ENCODE assay signal across 7 mouse cellular contexts in the genomic region with DNA sequence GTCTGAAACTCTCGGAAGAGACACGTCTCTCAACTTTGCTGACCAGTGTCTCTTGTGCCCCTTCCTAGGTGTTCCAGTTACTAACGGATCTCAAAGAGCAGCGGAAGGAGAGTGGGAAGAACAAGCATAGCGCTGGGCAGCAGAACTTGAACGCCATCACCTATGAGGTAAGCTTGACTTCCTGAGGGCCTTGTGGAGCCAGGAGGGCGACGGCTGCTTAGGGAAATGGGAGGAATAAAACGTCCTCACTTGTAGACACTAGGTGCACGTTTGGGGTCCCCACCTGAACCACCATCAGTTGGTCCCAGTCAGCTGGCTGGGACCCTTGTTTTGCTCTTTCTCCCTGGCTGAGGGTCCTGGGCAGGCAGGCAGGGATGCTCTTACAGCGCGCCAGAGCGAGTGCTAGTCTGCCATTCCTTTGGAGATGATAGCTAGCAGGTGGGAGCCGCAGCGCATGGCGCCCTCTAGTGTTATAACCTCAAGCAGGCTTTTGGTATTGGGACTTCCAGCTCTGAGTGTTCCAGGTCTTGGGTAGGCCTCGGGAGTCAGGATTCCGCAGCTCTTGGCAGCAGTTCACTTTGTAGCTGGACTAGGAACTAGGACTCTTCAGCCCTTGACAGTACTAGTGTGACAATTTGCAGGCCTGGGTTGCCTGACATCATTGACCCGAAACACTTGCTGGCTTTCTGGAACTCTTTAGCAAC. TPM values are rescaled to one million over a fixed set of nuclear protein-coding genes. Genes with fewer than 3 reads are reported as not detected.
DNase-seq lines count a peak whose midpoint lies in the region; ATAC-seq lines count a peak whose summit lies in the region.

No protein-coding gene starts in this region.

- H3K9ac ChIP-seq in kidney, embryonic 14.5 days (ENCODE audit: low read depth, low read length): no peak overlapping the region
- H3K9ac ChIP-seq in liver, embryonic 11.5 days (ENCODE audit: low read depth, low read length): no peak overlapping the region

- 71% methylated on average over 19 of the region's 19 CpGs for WGBS in kidney, embryonic 14.5 days
- 71% methylated on average over 19 of the region's 19 CpGs for WGBS in liver, embryonic 11.5 days

- H3K36me3 ChIP-seq in kidney, embryonic 14.5 days (ENCODE audit: control insufficient read depth, insufficient read depth, low read length): peaks cover 47% of the 10 kb centered on the region
- peaks cover 32% of the 10 kb centered on the region for H3K36me3 ChIP-seq in liver, embryonic 11.5 days (ENCODE audit: control insufficient read depth, insufficient read depth, low read length)

- H3K27ac ChIP-seq in kidney, embryonic 14.5 days (ENCODE audit: low read depth, low read length): no peak overlapping the region
- H3K27ac ChIP-seq in liver, embryonic 11.5 days (ENCODE audit: low read depth, low read length): no peak overlapping the region

- DNase-seq in A20 (ENCODE audit: low read depth, low spot score) (peak; percentile 55), ES-CJ7 (ENCODE audit: low read depth, low spot score) (peak; percentile 88)
- DNase-seq in c-Kit-positive CD71-positive TER-119-positive erythroid progenitor cells, embryonic 14.5 days (ENCODE audit: low spot score): peak; percentile 63
- peak; percentile 54 for DNase-seq in gastrocnemius, adult 8-10 months (ENCODE audit: low spot score in 2 of 2)
- DNase-seq in liver, embryonic 11.5 days (ENCODE audit: low spot score): peak; percentile 61
- peak; percentile 56 to 62 for DNase-seq in right cerebral cortex, adult 2 months (ENCODE audit: low spot score in 2 of 2)

- H3K4me3 ChIP-seq in kidney, embryonic 14.5 days (ENCODE audit: low read length): no peak overlapping the region
- H3K4me3 ChIP-seq in liver, embryonic 11.5 days (ENCODE audit: low read depth, low read length): no peak overlapping the region

- no peak overlapping the region for H3K4me2 ChIP-seq in kidney, embryonic 14.5 days (replicated peaks; ENCODE audit: low read depth, low read length)
- no peak overlapping the region for H3K4me2 ChIP-seq in liver, embryonic 11.5 days

- H3K9me3 ChIP-seq in kidney, embryonic 14.5 days (ENCODE audit: control insufficient read depth, low read length): no peaks in the 10 kb centered on the region
- no peaks in the 10 kb centered on the region for H3K9me3 ChIP-seq in liver, embryonic 11.5 days (ENCODE audit: control insufficient read depth, low read length)

- peak; percentile 52; the same call in 1 of the 2 replicates for ATAC-seq in kidney, embryonic 14.5 days (ENCODE audit: low FRiP score, low TSS enrichment)
- 0 out of 2 replicates have a peak, but pooled peaks have one; percentile 30 for ATAC-seq in liver, embryonic 11.5 days (replicated peaks; ENCODE audit: low FRiP score)

- no peaks in the 10 kb centered on the region for H3K27me3 ChIP-seq in kidney, embryonic 14.5 days (ENCODE audit: control insufficient read depth, insufficient read depth, low read length)
- H3K27me3 ChIP-seq in liver, embryonic 11.5 days (replicated peaks; ENCODE audit: control insufficient read depth, insufficient read depth, low read length): no peaks in the 10 kb centered on the region

- H3K4me1 ChIP-seq in kidney, embryonic 14.5 days (ENCODE audit: control insufficient read depth, insufficient read depth, low read length): no peaks in the 10 kb centered on the region
- peaks cover 9% of the 10 kb centered on the region for H3K4me1 ChIP-seq in liver, embryonic 11.5 days (replicated peaks; ENCODE audit: control insufficient read depth, insufficient read depth, low read length)

RNA-seq across cellular contexts. Expression of a gene that starts 8.8 kb away (rescaled TPM):
- total RNA-seq in gastrocnemius, adult 8-10 months (2022): 10 to 100 TPM; 18.0 to 22.5 (median 20.7) TPM
- polyA plus RNA-seq in kidney, embryonic 14.5 days (2014; fragmentation: Nextera tagmentation; extraction: Ambion mirVana): 24.5 and 31.2 TPM in 2 replicates
- polyA plus RNA-seq in liver, embryonic 11.5 days (2014; fragmentation: Nextera tagmentation; extraction: Ambion mirVana): 30.8 and 34.8 TPM in 2 replicates

RNA-seq across cellular contexts. Expression of a gene that starts 8.9 kb away (rescaled TPM):
- 10 to 100 TPM in 3 of 4 experiments, 1 to 10 TPM in 1; 8.4 to 16.5 (median 11.7) TPM for total RNA-seq in gastrocnemius, adult 8-10 months (2022)
- 40.3 and 46.4 TPM in 2 replicates for polyA plus RNA-seq in kidney, embryonic 14.5 days (2014; fragmentation: Nextera tagmentation; extraction: Ambion mirVana)
- polyA plus RNA-seq in liver, embryonic 11.5 days (2014; fragmentation: Nextera tagmentation; extraction: Ambion mirVana): 51.8 and 61.0 TPM in 2 replicates

RNA-seq across cellular contexts. Expression of a gene that starts 35.1 kb away (rescaled TPM):
- total RNA-seq in gastrocnemius, adult 8-10 months (2022): 1 to 10 TPM; 7.2 to 9.1 (median 8.4) TPM
- polyA plus RNA-seq in kidney, embryonic 14.5 days (2014; fragmentation: Nextera tagmentation; extraction: Ambion mirVana): 49.8 and 58.7 TPM in 2 replicates
- 82.5 and 89.9 TPM in 2 replicates for polyA plus RNA-seq in liver, embryonic 11.5 days (2014; fragmentation: Nextera tagmentation; extraction: Ambion mirVana)

RNA-seq across cellular contexts. Expression of a gene that starts 35.2 kb away (rescaled TPM):
- total RNA-seq in gastrocnemius, adult 8-10 months (2022): 1 to 10 TPM; 3.7 to 4.5 (median 4.0) TPM
- polyA plus RNA-seq in kidney, embryonic 14.5 days (2014; fragmentation: Nextera tagmentation; extraction: Ambion mirVana): 61.8 and 70.7 TPM in 2 replicates
- polyA plus RNA-seq in liver, embryonic 11.5 days (2014; fragmentation: Nextera tagmentation; extraction: Ambion mirVana): 54.0 and 58.2 TPM in 2 replicates
